Mouse (Mus musculus) gastrocnemius, postnatal 4 days (tissue): ENCODE measurements around the gene Socs5. TPM values are rescaled to one million over a fixed set of nuclear protein-coding genes. Genes with fewer than 3 reads are reported as not detected.

Source experiments
- DNase-seq, 2 experiments: peaks; one replicate each; pipeline ENCODE4 v3.0.0; 2021 to 2022; ENCODE audit warnings: low spot score in 2 of 2, mixed read lengths in 2 of 2
- microRNA-seq: library from miRNA; unstranded; fragments of <30 nt; microRNA quantifications from one replicate; pipeline ENCODE4 v1.2.0, GENCODE M21; 2021
- total RNA-seq, 2 experiments: library from RNA; stranded (reverse); gene quantifications; 2 replicates each; pipeline ENCODE4 v1.2.3; 2021

Socs5 gene
- total RNA-seq, 2 experiments from 2014 or later = 17.5 to 18.2 TPM

GRCm38 (mm10) chr17:87160270-87160669 is 52.8 kb downstream of the Socs5 start:
- no peak for DNase-seq

GRCm38 (mm10) chr17:87164312-87164922 is 56.9 kb downstream of the Socs5 start:
- DNase-seq = no peak

- no peak for DNase-seq
These were observed 59.9 kb downstream of the Socs5 start for GRCm38 (mm10) chr17:87167407-87167806.

- no peak for DNase-seq
These were observed 61.6 kb downstream of the Socs5 start for GRCm38 (mm10) chr17:87169076-87169475.

GRCm38 (mm10) chr17:87170364-87170763 is 62.9 kb downstream of the Socs5 start:
- no peak for DNase-seq

GRCm38 (mm10) chr17:87172031-87172430 is 64.6 kb downstream of the Socs5 start:
- DNase-seq = no peak

GRCm38 (mm10) chr17:87173966-87174365 is 66.5 kb downstream of the Socs5 start:
- DNase-seq = no peak

- no peak for DNase-seq
These were observed 67.3 kb downstream of the Socs5 start for GRCm38 (mm10) chr17:87174651-87175331.

- no peak for DNase-seq
These were observed 68.9 kb downstream of the Socs5 start for GRCm38 (mm10) chr17:87176066-87177012.

GRCm38 (mm10) chr17:87178596-87179590 is 71.4 kb downstream of the Socs5 start:
- DNase-seq = no peak

- DNase-seq = no peak
These were observed 72.6 kb downstream of the Socs5 start for GRCm38 (mm10) chr17:87179939-87180550.

GRCm38 (mm10) chr17:87181683-87182346 is 74.3 kb downstream of the Socs5 start:
- no peak for DNase-seq

GRCm38 (mm10) chr17:87185461-87186066 is 78.1 kb downstream of the Socs5 start:
- no peak for DNase-seq

GRCm38 (mm10) chr17:87187005-87187404 is 79.5 kb downstream of the Socs5 start:
- no peak for DNase-seq

Small RNAs within 50 kb of the gene (microRNA-seq; reads per million reads assigned to microRNA genes)
- not detected for gene Gm22346

Other genes starting within 250 kb of the Socs5 start
- not detected for gene Tmem247, start 190.3 kb upstream of the Socs5 start, total RNA-seq
- not detected for gene Atp6v1e2, start 159.8 kb upstream of the Socs5 start, total RNA-seq
- 100 to 1,000 TPM; 155 to 176 TPM for gene Rhoq, start 144.6 kb upstream of the Socs5 start, total RNA-seq
- 1 to 10 TPM; 4.5 to 5.8 TPM for gene Pigf, start 82.3 kb upstream of the Socs5 start, total RNA-seq
- gene Cript, start 82.1 kb upstream of the Socs5 start, total RNA-seq = 10 to 100 TPM; 27.9 to 29.9 TPM
- gene Mcfd2, start 158.3 kb downstream of the Socs5 start, total RNA-seq = 10 to 100 TPM; 33.6 to 39.3 TPM
- 10 to 100 TPM; 13.3 to 16.2 TPM for gene Ttc7, start 175.2 kb downstream of the Socs5 start, total RNA-seq